Mouse (Mus musculus) thymus, adult 2 months (tissue): Measurements from ENCODE around the gene 2810408A11Rik. TPM values are rescaled to one million over a fixed set of nuclear protein-coding genes. Genes with fewer than 3 reads are reported as not detected.

Experiments used
- DNase-seq: peaks from one replicate; pipeline ENCODE4 v3.0.0; 2021
- H3K27ac ChIP-seq: fragments of 200-500 bp; 2 replicates; pipeline ENCODE4 v1.5.1; 2012; ENCODE audit warnings: low read length, control low read depth; ENCODE audit not compliant: control insufficient read depth, insufficient read depth
- H3K27me3 ChIP-seq: fragments of 200-500 bp; 2 replicates; pipeline ENCODE4 v1.6.1; 2012; ENCODE audit warnings: mild to moderate bottlenecking, low read length, moderate library complexity, mixed read lengths; ENCODE audit not compliant: control insufficient read depth, insufficient read depth
- H3K36me3 ChIP-seq: fragments of 200-500 bp; 2 replicates; pipeline ENCODE4 v1.6.1; 2012; ENCODE audit warnings: mild to moderate bottlenecking, low read length, moderate library complexity; ENCODE audit not compliant: control insufficient read depth, insufficient read depth
- H3K4me1 ChIP-seq: fragments of 200-500 bp; replicated peaks from 2 replicates; pipeline ENCODE4 v1.6.1; 2012; ENCODE audit warnings: low read length; ENCODE audit not compliant: control insufficient read depth, insufficient read depth
- H3K4me3 ChIP-seq: fragments of 200-500 bp; 2 replicates; pipeline ENCODE4 v1.5.1; 2012; ENCODE audit warnings: mild to moderate bottlenecking, low read length, control low read depth, moderate library complexity; ENCODE audit not compliant: control insufficient read depth, insufficient read depth
- CTCF ChIP-seq: fragments of 200-500 bp; IDR thresholded peaks from 2 replicates; pipeline ENCODE4 v1.5.1; 2012; ENCODE audit warnings: mild to moderate bottlenecking, control low read depth, low read length, moderate library complexity, borderline replicate concordance; ENCODE audit not compliant: control insufficient read depth, poor library complexity, insufficient read depth; ENCODE audit errors: extremely low read depth
- POLR2A ChIP-seq: fragments of 200-500 bp; IDR thresholded peaks from 2 replicates; pipeline ENCODE4 v1.6.1; 2012; ENCODE audit warnings: mild to moderate bottlenecking, low read length, control low read depth, moderate library complexity; ENCODE audit not compliant: control insufficient read depth, poor library complexity, insufficient read depth; ENCODE audit errors: extremely low read depth
- WGBS: fragments of 180-500 bp; shearing (Covaris S2); methylation state at CpG from one replicate; pipeline ENCODE4 v1.1.7; 2018; 5-methylcytosine and 5-hydroxymethylcytosine counted together
- polyA plus RNA-seq: library from polyadenylated mRNA; depleted of rRNA; stranded (reverse); fragments of >200 nt; gene quantifications from 2 replicates; pipeline ENCODE4 v1.2.3, GENCODE M21; 2012

The 2810408A11Rik gene
- polyA plus RNA-seq, 1 experiment: 7.1 TPM

DNA sequence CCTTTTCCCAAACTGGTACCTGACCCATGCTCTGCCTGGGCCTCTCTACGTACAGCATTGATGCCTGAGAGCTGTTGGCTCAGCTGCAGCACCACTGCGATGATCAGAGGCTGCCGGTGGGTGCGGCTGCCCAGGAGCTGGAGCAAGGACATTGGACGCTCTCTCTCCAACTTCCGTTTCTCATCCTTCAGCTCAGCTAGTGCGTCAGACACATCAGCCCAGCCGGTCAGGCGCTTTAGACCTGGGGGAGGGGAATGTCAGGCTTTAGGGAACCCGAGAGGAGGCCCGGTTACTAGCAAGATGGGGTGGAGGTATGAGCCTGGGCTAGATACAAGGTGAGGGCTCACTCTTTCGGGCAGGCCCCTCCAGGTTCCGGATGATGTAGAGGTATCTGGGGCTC, 44.4 kb upstream of the 2810408A11Rik start:
- no peak for DNase-seq
- TF ChIP-seq CTCF: no peak
- TF ChIP-seq POLR2A: no peak
- Histone ChIP-seq H3K27me3 (no peaks in the 10 kb centered on the region), H3K36me3 (no peaks in the 10 kb centered on the region), H3K4me3 (no peak overlapping the region), H3K27ac (no peak overlapping the region), H3K4me1 (peaks cover 16% of the 10 kb centered on the region)
- 96% methylated on average over 13 of the region's 13 CpGs for WGBS

- H3K4me3 ChIP-seq: no peak overlapping the region
- peaks cover 11% of the 10 kb centered on the region for H3K4me1 ChIP-seq
- no peak overlapping the region for H3K27ac ChIP-seq
- TF ChIP-seq CTCF: no peak
- no peak for TF ChIP-seq POLR2A
- H3K36me3 ChIP-seq: no peaks in the 10 kb centered on the region
- DNase-seq: no peak
- H3K27me3 ChIP-seq: no peaks in the 10 kb centered on the region
- WGBS: 94% methylated on average over 4 of the region's 4 CpGs
These were observed 40.2 kb upstream of the 2810408A11Rik start for GRCm38 (mm10) chr11:69940962-69941361.

GRCm38 (mm10) chr11:69939731-69940130, 38.9 kb upstream of the 2810408A11Rik start:
- H3K4me3 ChIP-seq: no peak overlapping the region
- H3K27me3 ChIP-seq: no peaks in the 10 kb centered on the region
- no peak for TF ChIP-seq CTCF
- no peak for TF ChIP-seq POLR2A
- H3K36me3 ChIP-seq: no peaks in the 10 kb centered on the region
- H3K27ac ChIP-seq: no peak overlapping the region
- H3K4me1 ChIP-seq: peaks cover 19% of the 10 kb centered on the region
- WGBS: 94% methylated on average over 17 of the region's 17 CpGs
- DNase-seq: no peak

GRCm38 (mm10) chr11:69939181-69939580, 38.4 kb upstream of the 2810408A11Rik start:
- DNase-seq: no peak
- Histone ChIP-seq H3K36me3 (no peaks in the 10 kb centered on the region), H3K27ac (no peak overlapping the region), H3K4me3 (no peak overlapping the region), H3K4me1 (peaks cover 21% of the 10 kb centered on the region), H3K27me3 (no peaks in the 10 kb centered on the region)
- no peak for TF ChIP-seq CTCF
- TF ChIP-seq POLR2A: no peak
- 87% methylated on average over 5 of the region's 5 CpGs for WGBS

DNA sequence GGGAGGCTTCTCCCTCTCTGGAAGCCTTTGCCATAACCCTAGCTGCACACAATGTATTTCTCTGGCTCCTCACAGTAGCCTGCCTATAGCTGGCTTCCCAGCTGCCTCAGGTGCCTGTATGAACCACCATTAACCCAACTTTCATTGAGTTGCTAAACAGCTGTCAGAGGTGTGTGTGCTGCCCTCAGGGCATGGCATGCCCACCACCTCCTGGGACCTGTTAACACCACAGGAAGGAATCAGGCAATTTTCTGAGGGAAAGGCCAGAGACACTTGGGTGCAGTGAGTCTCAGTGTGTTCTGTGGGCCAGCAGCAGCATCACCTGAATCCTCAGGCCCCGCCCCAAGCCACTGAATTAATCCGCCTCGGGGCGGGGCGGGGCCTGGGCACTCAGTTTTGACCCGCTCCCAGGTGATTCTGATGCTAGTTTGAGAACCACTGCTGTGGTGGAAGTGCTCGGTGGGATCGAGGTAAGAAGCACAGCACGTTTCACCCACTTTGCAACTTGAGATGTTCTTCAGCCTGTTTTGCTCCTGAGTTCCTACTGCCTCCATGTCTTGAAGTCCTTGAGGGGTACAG, 37.7 kb upstream of the 2810408A11Rik start:
- Histone ChIP-seq H3K27me3 (no peaks in the 10 kb centered on the region), H3K4me1 (peaks cover 24% of the 10 kb centered on the region), H3K4me3 (no peak overlapping the region), H3K27ac (no peak overlapping the region), H3K36me3 (no peaks in the 10 kb centered on the region)
- TF ChIP-seq CTCF: no peak
- no peak for TF ChIP-seq POLR2A
- no peak for DNase-seq
- 86% methylated on average over 9 of the region's 9 CpGs for WGBS

DNA sequence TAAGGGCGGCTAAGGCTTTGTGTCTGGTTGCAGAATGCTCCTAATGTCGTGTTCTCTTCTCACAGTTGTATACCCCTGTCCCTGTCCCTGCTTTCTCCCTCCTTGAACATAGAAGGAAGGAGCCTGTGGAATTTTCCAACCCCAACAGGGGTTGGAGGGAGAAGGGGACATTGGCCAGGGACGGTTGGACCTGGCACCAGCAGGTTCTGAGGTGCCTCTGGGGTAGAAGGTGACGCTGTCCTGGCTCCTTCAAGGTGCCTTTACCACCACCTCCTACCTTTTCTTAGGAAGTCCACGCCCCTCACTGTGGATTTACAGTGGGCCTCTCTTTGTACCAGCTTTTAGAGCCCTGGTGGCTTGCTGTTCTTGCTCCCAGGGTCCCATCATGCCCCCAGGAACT, 37.0 kb upstream of the 2810408A11Rik start:
- H3K27me3 ChIP-seq: no peaks in the 10 kb centered on the region
- no peak overlapping the region for H3K4me3 ChIP-seq
- 88% methylated on average over 5 of the region's 5 CpGs for WGBS
- H3K4me1 ChIP-seq: peaks cover 24% of the 10 kb centered on the region
- no peaks in the 10 kb centered on the region for H3K36me3 ChIP-seq
- no peak for DNase-seq
- no peak for TF ChIP-seq CTCF
- no peak for TF ChIP-seq POLR2A
- H3K27ac ChIP-seq: no peak overlapping the region

DNA sequence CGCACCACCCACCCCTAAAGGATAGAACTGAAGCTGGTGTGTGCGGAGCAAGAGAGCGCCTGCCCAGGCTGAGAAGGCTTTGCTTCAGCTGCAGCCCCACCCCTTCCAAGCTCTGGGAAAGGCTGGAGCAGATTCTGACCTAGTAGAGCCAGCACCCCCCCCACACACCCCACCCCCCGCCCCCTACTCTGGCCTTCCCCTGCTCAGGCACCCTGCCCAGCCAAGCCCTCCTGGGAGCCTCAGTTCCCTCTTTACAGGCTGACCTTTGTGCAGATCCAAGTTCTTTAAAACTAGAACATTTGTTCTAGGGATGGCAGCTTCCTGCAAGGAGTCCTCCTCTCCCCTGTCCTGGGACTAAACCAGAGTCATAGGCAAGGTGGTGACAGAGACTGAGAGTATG, 36.6 kb upstream of the 2810408A11Rik start:
- WGBS: 65% methylated on average over 4 of the region's 4 CpGs
- TF ChIP-seq CTCF (no peak), POLR2A (no peak)
- Histone ChIP-seq H3K4me3 (no peak overlapping the region), H3K27me3 (no peaks in the 10 kb centered on the region), H3K27ac (no peak overlapping the region), H3K4me1 (peaks cover 27% of the 10 kb centered on the region), H3K36me3 (no peaks in the 10 kb centered on the region)
- DNase-seq: no peak

DNA sequence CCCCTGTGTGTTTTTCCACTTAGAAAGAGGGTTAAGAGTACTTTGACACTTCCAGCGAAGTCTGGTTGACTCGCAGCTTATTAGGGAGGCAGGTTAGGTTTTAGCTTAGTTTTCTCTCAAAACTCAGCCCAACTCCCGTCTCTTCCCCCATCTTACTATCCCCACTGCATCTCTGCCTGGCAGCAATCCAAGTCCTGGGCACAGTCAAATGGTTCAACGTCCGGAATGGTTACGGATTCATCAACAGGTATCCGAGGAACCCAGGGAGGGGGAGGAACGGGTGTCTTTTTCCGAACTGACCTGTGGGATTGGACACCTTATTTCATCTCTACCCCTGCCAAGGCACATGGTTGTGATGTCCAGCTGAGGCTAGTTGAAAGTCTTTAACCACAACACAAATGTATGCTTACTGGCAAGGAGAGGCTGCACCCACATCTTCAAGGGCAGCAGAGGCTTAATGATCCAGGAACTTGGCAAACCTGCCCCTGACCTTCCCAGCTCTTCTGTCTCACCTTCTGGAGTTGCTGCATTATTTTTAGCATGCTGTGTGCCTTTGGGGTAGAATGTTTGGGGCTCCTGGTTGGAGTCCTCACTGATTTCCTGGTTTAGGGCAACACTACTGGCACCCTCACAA, 36.0 kb upstream of the 2810408A11Rik start:
- 67% methylated on average over 9 of the region's 9 CpGs for WGBS
- Histone ChIP-seq H3K27ac (no peak overlapping the region), H3K4me3 (no peak overlapping the region), H3K36me3 (no peaks in the 10 kb centered on the region), H3K27me3 (no peaks in the 10 kb centered on the region), H3K4me1 (peaks cover 30% of the 10 kb centered on the region)
- DNase-seq: no peak
- TF ChIP-seq POLR2A (no peak), CTCF (no peak)
